Mouse (Mus musculus) thymus, adult 2 months (tissue): ENCODE data around the gene Dock9.

Experiments used
- CTCF ChIP-seq: fragments of 200-500 bp; IDR thresholded peaks from 2 replicates; pipeline ENCODE4 v1.5.1; 2012; ENCODE audit warnings: mild to moderate bottlenecking, control low read depth, low read length, moderate library complexity, borderline replicate concordance; ENCODE audit not compliant: control insufficient read depth, poor library complexity, insufficient read depth; ENCODE audit errors: extremely low read depth
- POLR2A ChIP-seq: fragments of 200-500 bp; IDR thresholded peaks from 2 replicates; pipeline ENCODE4 v1.6.1; 2012; ENCODE audit warnings: mild to moderate bottlenecking, low read length, control low read depth, moderate library complexity; ENCODE audit not compliant: control insufficient read depth, poor library complexity, insufficient read depth; ENCODE audit errors: extremely low read depth

DNA sequence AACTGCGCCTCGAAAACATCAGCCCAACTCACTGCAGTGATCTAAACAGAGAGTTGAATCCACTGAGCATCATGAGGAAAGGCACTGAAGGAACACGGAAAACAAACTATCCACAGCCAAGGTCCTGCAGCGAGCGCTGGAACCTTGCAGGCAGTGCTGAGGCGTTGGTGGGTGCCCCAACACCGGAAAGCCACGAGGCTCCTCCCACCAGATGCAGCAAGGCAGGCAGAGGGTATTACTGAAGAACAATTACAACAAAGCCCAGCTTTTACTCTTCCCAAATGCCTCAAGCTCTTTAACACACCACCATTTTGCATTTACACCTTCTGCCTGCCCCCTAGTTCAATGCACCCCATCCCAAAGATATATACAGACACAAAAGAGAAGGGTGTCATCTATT lies 65.4 kb downstream of the Dock9 start:
- TF ChIP-seq CTCF: no peak
- no peak for TF ChIP-seq POLR2A
